Mouse (Mus musculus): Measurements from ENCODE around the gene Olfr1442.

GRCm38 (mm10) chr19:12670139-12670538 is at the start of gene Olfr1442:
- TF ChIP-seq CTCF (IDR thresholded peaks at IDR 0.05), result no peak
- TF ChIP-seq EP300 (IDR thresholded peaks at IDR 0.05), result no peak

Measured in lung, postnatal 0 days (tissue).